Mouse (Mus musculus) kidney, adult 8-10 months (tissue): Measurements from ENCODE around the gene Tuba1c.
"Not testable (repeated sequence)": the region's sequence is repeated elsewhere in the genome, so short reads cannot be mapped to it uniquely, and the experiment has no call there.

Experiments used
- DNase-seq, 2 experiments: peaks; one replicate each; pipeline ENCODE4 v3.0.0; 2022

Tuba1c gene

DNA sequence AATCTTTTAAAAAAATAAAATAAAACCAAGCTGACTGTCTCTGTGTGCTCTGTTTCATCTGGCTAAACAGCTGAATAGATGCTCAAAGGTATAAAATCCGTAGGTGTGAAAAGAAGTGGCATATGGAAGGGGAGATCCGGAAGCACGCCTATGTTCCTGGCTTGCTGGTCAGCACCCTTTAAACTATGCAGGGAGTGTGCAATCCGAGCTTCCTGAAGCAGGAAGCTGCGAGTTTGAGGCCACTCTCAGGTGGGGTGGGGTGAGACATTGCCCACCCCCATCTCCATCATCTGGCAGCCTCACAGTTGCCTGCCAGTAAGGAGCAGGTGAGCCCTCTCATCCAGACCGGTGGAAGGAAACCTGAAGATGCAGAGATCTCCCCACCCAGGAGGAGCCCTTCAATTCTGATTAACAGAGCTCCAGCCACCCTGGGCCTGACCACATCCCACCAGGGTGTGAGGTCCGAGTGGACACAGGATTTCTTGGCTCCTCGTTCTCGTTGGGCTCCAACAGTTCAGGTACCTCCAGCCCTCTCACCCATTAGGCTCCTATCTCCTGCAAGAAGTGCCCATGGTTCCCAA lies 44.4 kb downstream of the Tuba1c start, which contains the start of gene Troap:
Troap (plus strand) TSS at position 557 of the 581 bp plus-strand sequence.
- no peak for DNase-seq

DNA sequence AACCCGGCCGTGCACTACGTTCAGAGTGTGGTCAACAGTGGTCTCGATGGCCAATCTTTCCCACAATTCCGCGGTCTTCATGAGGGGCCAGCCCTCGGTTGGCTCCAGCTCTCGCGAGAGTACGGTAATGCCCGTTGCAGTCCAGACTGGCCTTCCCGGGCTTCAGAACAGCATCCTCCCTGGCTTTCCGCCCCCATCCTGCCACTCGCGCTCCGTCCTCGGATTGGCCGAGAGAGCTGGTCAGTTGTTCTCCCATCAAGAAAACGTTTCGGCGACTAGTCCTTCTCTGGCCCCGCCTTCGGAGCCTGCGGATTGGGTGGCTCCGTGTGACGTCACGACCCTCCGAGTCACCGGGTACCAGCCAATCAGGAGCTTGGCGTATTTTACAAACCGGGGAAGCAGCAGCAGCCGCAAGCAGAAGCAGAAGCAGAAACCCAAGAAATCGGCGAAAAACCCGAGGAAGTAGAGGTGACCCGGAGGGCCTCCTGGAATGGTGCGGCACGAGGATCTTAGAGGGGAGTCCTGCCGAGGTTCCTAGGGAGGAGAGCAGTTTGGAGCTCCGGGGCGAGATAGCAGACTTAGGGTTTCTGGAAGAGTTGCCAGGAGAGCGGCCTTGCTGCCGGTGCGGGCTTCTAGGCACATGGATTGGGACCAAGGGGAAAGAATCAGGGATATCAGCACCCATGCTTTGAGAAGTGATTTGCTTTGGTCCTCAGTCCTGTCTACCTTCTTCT lies 45.1 kb downstream of the Tuba1c start:
- DNase-seq, result peak; percentile 98

- DNase-seq, result not testable (repeated sequence)
These were observed 46.3 kb downstream of the Tuba1c start for GRCm38 (mm10) chr15:99076011-99076410.

DNA sequence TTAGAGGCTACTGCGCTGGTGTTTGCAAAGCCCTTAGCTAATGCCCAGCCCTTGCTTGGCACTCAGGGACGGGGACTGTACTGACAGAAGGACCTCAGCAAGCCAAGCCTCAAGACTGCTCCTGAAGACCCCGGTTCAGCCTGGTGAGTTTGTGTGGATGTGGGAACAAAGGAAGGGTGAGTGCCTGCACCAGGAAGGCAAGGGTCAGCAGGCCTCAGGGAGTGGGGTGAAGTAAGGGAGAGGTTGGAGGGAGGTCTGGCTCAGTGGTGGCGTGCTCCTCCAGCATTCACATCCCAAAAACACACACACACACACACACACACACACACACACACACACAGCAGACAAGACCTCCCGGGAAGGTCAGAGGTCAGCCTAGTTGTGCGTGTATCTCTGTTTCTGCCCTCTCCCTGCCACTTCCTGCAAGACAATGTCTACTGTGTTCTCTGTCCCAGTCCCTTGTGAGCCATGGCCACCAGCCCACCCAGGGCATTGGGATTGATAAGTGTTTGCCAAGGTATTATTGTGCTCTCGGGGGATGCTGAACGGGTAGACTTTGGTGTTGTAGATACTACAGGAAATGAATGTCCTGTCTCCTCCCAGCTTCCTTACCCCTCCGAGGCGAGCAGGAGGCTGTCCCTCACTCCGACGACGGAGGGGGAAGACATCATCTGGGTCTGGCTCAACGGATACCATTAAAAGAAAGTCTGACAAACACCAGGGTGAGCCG lies 48.7 kb downstream of the Tuba1c start:
- DNase-seq, result no peak

DNA sequence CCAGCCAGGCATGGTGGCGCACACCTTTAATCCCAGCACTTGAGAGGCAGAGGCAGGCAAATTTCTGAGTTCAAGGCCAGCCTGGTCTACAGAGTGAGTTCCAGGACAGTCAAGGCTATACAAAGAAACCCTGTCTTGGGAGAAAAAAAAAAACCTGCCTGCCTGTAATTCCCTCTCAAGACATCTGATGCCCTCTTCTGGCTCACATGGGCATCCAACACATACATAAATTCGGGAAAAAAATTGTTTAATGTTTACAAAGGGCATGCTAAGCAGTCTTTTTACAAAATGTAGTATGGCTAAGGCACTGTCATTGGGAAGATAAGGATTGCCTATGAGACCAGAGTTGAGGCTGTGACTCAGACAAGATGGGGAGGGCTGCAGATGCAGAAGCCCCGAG lies 50.1 kb downstream of the Tuba1c start:
- no peak for DNase-seq

GRCm38 (mm10) chr15:99082322-99082721 lies 52.6 kb downstream of the Tuba1c start:
- no peak for DNase-seq

- DNase-seq, result no peak
These were observed 53.1 kb downstream of the Tuba1c start for GRCm38 (mm10) chr15:99082840-99083239.

- peak in 1 of 2 experiments; percentile 67 for DNase-seq
These were observed 53.6 kb downstream of the Tuba1c start for GRCm38 (mm10) chr15:99083258-99083657.

- peak; percentile 50 to 61 for DNase-seq
These were observed 54.3 kb downstream of the Tuba1c start for GRCm38 (mm10) chr15:99083867-99084557.

DNA sequence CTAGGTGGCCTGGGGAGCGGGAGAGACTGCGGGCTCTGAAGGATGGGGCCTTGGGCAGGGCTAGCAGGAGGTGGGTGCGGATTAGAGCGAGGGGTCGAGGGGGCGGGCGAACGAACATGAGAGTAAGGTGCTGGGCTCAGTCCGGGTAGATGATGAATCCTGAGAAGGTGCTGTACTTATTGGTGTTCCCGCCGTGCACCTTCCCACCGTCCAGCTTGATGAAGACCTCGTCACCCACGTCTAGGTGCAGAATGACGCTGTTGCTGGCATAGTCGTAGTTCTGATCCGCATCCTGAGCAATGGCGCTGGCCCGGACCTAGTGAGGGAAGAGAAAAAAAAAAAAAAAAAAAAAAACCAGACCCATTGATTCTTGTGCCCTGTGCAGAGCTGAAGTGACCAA lies 54.9 kb downstream of the Tuba1c start:
- no peak for DNase-seq

- peak in 1 of 2 experiments; percentile 56 for DNase-seq
These were observed 56.3 kb downstream of the Tuba1c start for GRCm38 (mm10) chr15:99085997-99086396.

DNA sequence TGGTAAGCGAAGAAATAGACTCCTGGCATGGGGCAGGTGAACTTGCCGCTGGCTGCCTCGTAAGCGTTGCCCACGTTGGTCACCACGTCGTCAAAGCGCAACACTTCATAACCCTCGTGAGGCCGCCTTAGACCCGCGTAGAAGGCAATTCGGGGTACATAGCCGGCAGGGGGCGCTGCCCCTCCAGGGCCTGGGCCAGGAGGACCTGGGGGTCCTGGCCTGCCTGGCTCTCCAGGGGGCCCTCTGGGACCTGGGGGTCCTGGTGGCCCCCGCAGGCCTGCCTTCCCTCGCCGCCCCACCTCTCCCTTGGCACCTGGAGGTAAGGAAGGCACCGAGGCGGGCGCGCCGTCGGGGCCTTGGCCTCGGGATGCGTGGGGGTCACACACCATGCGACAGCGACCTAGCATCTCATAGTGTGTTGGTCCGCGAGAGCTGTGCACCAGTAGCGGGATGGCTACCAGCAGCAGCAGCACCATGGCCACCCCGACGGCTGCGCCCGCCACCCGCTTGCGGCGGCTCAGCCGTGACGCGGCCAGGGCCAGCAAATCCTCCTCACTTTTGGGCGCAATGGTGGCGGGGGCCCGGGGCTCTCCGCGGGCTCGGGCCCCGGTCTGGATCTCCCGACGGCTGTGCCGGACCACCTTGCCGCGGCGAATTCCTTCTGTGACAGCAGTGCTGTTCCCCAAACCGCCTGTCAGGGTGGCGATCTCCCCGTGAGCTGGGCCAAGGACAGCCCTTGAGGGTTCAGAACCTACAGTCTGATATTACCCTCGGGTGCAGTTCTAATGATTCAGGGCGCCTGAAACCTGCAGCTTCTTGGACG lies 57.8 kb downstream of the Tuba1c start, which contains the start of gene C1ql4:
C1ql4 (minus strand) TSS at position 565 of the 823 bp plus-strand sequence.
- DNase-seq, result no peak
